Mouse (Mus musculus): ENCODE data around the gene Lrrfip1. TPM values are rescaled to one million over a fixed set of nuclear protein-coding genes. Genes with fewer than 3 reads are reported as not detected.

Lrrfip1 gene
- total RNA-seq, 1 experiment from 2014 or later, result 166 TPM

- ATAC-seq (replicated peaks; ENCODE audit: low read depth, poor library complexity, severe bottlenecking), result no peak
Observed at GRCm38 (mm10) chr1:91076946-91077345, 78.4 kb downstream of the Lrrfip1 start.

GRCm38 (mm10) chr1:91077456-91077855 lies 78.9 kb downstream of the Lrrfip1 start:
- ATAC-seq (replicated peaks; ENCODE audit: low read depth, poor library complexity, severe bottlenecking), result no peak

GRCm38 (mm10) chr1:91077980-91078379 lies 79.4 kb downstream of the Lrrfip1 start:
- no peak for ATAC-seq (replicated peaks; ENCODE audit: low read depth, poor library complexity, severe bottlenecking)

GRCm38 (mm10) chr1:91079740-91080422 lies 81.3 kb downstream of the Lrrfip1 start:
- no peak for ATAC-seq (replicated peaks; ENCODE audit: low read depth, poor library complexity, severe bottlenecking)

GRCm38 (mm10) chr1:91080423-91080749 lies 81.8 kb downstream of the Lrrfip1 start:
- peak; percentile 97 for ATAC-seq (replicated peaks; ENCODE audit: low read depth, poor library complexity, severe bottlenecking)

GRCm38 (mm10) chr1:91084374-91084773 lies 85.8 kb downstream of the Lrrfip1 start:
- no peak for ATAC-seq (replicated peaks; ENCODE audit: low read depth, poor library complexity, severe bottlenecking)

GRCm38 (mm10) chr1:91085009-91085408 lies 86.5 kb downstream of the Lrrfip1 start:
- no peak for ATAC-seq (replicated peaks; ENCODE audit: low read depth, poor library complexity, severe bottlenecking)

- no peak for ATAC-seq (replicated peaks; ENCODE audit: low read depth, poor library complexity, severe bottlenecking)
Observed at GRCm38 (mm10) chr1:91085686-91086085, 87.1 kb downstream of the Lrrfip1 start.

- ATAC-seq (replicated peaks; ENCODE audit: low read depth, poor library complexity, severe bottlenecking), result no peak
Observed at GRCm38 (mm10) chr1:91086325-91086724, 87.8 kb downstream of the Lrrfip1 start.

GRCm38 (mm10) chr1:91086748-91087147 lies 88.2 kb downstream of the Lrrfip1 start:
- no peak for ATAC-seq (replicated peaks; ENCODE audit: low read depth, poor library complexity, severe bottlenecking)

GRCm38 (mm10) chr1:91088027-91088426 lies 89.5 kb downstream of the Lrrfip1 start:
- ATAC-seq (replicated peaks; ENCODE audit: low read depth, poor library complexity, severe bottlenecking), result no peak

GRCm38 (mm10) chr1:91088941-91089340 lies 90.4 kb downstream of the Lrrfip1 start:
- ATAC-seq (replicated peaks; ENCODE audit: low read depth, poor library complexity, severe bottlenecking), result no peak

GRCm38 (mm10) chr1:91090456-91090855 lies 91.9 kb downstream of the Lrrfip1 start:
- no peak for ATAC-seq (replicated peaks; ENCODE audit: low read depth, poor library complexity, severe bottlenecking)

- no peak for ATAC-seq (replicated peaks; ENCODE audit: low read depth, poor library complexity, severe bottlenecking)
Observed at GRCm38 (mm10) chr1:91092451-91092850, 93.9 kb downstream of the Lrrfip1 start.

GRCm38 (mm10) chr1:91093296-91093695 lies 94.8 kb downstream of the Lrrfip1 start:
- ATAC-seq (replicated peaks; ENCODE audit: low read depth, poor library complexity, severe bottlenecking), result peak; percentile 28; the same call in 1 of the 2 replicates

- ATAC-seq (replicated peaks; ENCODE audit: low read depth, poor library complexity, severe bottlenecking), result peak; percentile 24
Observed at GRCm38 (mm10) chr1:91094001-91094400, 95.5 kb downstream of the Lrrfip1 start.

- ATAC-seq (replicated peaks; ENCODE audit: low read depth, poor library complexity, severe bottlenecking), result no peak
Observed at GRCm38 (mm10) chr1:91095258-91095657, 96.7 kb downstream of the Lrrfip1 start.

- ATAC-seq (replicated peaks; ENCODE audit: low read depth, poor library complexity, severe bottlenecking), result no peak
Observed at GRCm38 (mm10) chr1:91095853-91096252, 97.3 kb downstream of the Lrrfip1 start.

GRCm38 (mm10) chr1:91096490-91096889 lies 98.0 kb downstream of the Lrrfip1 start:
- no peak for ATAC-seq (replicated peaks; ENCODE audit: low read depth, poor library complexity, severe bottlenecking)

GRCm38 (mm10) chr1:91097283-91097834 lies 98.8 kb downstream of the Lrrfip1 start:
- ATAC-seq (replicated peaks; ENCODE audit: low read depth, poor library complexity, severe bottlenecking), result no peak

GRCm38 (mm10) chr1:91098887-91099286 lies 100.3 kb downstream of the Lrrfip1 start:
- peak; percentile 83 for ATAC-seq (replicated peaks; ENCODE audit: low read depth, poor library complexity, severe bottlenecking)

Measured in common myeloid progenitor, adult 5-6 weeks (primary cell).